Mouse (Mus musculus) midbrain, embryonic 14.5 days (tissue): ENCODE results near the gene Cbr3. TPM values are rescaled to one million over a fixed set of nuclear protein-coding genes. Genes with fewer than 3 reads are reported as not detected.

Experiments used
- ATAC-seq: fragments of 200-750 bp; cut with Nextera tagmentation; 2 replicates; pipeline ENCODE4 v1.8.0; 2017; ENCODE audit warnings: moderate number of reproducible peaks, moderate library complexity; ENCODE audit not compliant: low FRiP score, low TSS enrichment
- DNase-seq: peaks from one replicate; pipeline ENCODE4 v3.0.0-alpha.2; 2015
- H3K27ac ChIP-seq: fragments of 300-500 bp; sonication (generic); replicated peaks from 2 replicates; pipeline ENCODE4 v1.5.1; 2014; ENCODE audit warnings: mild to moderate bottlenecking, low read depth, low read length, moderate library complexity
- H3K27me3 ChIP-seq: fragments of 300-500 bp; sonication (generic); 2 replicates; pipeline ENCODE4 v1.6.1; 2014; ENCODE audit warnings: low read length, control low read depth, mixed read lengths; ENCODE audit not compliant: control insufficient read depth, insufficient read depth
- H3K36me3 ChIP-seq: fragments of 300-500 bp; sonication (generic); 2 replicates; pipeline ENCODE4 v1.6.1; 2014; ENCODE audit warnings: low read length, control low read depth; ENCODE audit not compliant: control insufficient read depth, insufficient read depth
- H3K4me1 ChIP-seq: fragments of 300-500 bp; sonication (generic); 2 replicates; pipeline ENCODE4 v1.6.1; 2014; ENCODE audit warnings: mild to moderate bottlenecking, antibody characterized with exemption, low read length, control low read depth; ENCODE audit not compliant: control insufficient read depth, insufficient read depth
- H3K4me2 ChIP-seq: fragments of 300-500 bp; sonication (generic); 2 replicates; pipeline ENCODE4 v1.6.1; 2014; ENCODE audit warnings: mild to moderate bottlenecking, low read length, moderate library complexity
- H3K4me3 ChIP-seq: fragments of 300-500 bp; sonication (generic); replicated peaks from 2 replicates; pipeline ENCODE4 v1.5.1; 2014; ENCODE audit warnings: low read depth, low read length
- H3K9ac ChIP-seq: fragments of 300-500 bp; sonication (generic); replicated peaks from 2 replicates; pipeline ENCODE4 v1.6.1; 2014; ENCODE audit warnings: mild to moderate bottlenecking, low read length, moderate library complexity
- H3K9me3 ChIP-seq: fragments of 300-500 bp; sonication (generic); 2 replicates; pipeline ENCODE4 v1.6.1; 2016; ENCODE audit warnings: low read length, control low read depth, mixed read lengths; ENCODE audit not compliant: control insufficient read depth
- WGBS: fragments of 180-500 bp; shearing (Covaris S2); extraction: QIAGEN DNeasy Blood & Tissue Kit; methylation state at CpG from one replicate; pipeline ENCODE4 v1.1.7; 2014; 5-methylcytosine and 5-hydroxymethylcytosine counted together
- polyA plus RNA-seq: library from polyadenylated mRNA; unstranded; fragments of >200 nt; fragmentation: Nextera tagmentation; extraction: Ambion mirVana; gene quantifications from 2 replicates; pipeline ENCODE4 v1.2.1, GENCODE M21; 2014

Gene Cbr3
- polyA plus RNA-seq, 1 experiment from 2014 or later: 1.1 TPM

- Histone ChIP-seq H3K27me3 (no peaks in the 10 kb centered on the region), H3K4me1 (no peaks in the 10 kb centered on the region), H3K36me3 (peaks cover 18% of the 10 kb centered on the region), H3K9me3 (no peaks in the 10 kb centered on the region), H3K9ac (no peak overlapping the region), H3K4me3 (no peak overlapping the region), H3K27ac (no peak overlapping the region), H3K4me2 (no peak overlapping the region)
- DNase-seq (no peak), ATAC-seq (no peak)
- WGBS: 94% methylated on average over 8 of the region's 8 CpGs
Observed at GRCm38 (mm10) chr16:93731310-93731709, 48.3 kb downstream of the Cbr3 start.

DNA sequence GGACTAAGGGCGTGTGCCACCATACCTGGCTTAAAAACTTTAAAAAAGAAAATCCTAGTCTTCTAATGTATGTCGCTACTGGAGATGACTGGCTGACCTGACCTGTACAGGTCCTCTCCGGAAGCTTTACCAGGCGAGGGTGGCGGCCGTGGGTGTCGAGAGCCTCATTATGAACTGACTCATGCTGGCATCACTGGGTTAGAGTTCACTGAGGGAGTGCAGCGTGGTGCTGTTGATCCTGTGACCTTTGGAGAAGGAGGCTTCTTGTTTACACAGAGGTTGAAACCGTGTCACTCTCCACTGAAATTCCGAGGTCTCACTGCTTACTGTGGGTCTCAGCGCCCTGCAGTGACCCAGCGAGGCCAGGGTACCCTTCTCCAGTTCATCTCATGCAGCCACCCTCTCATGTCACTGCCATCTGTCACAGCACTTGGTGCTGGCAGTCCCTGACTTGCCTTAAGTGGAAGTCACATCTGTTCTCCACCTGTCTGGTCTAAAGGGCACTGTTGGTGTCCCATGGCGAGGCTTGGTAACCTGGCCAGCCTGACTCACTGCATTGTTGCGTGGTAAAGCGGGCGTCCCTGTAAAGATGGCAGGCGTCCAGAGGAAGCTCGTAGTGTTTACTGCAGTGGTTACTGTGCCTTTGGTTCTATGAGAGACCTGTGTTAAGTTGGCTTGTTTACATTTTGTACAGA lies 50.0 kb downstream of the Cbr3 start:
- peaks cover 23% of the 10 kb centered on the region for H3K36me3 ChIP-seq
- ATAC-seq (no peak), DNase-seq (no peak)
- H3K4me2 ChIP-seq: no peak overlapping the region
- no peak overlapping the region for H3K4me3 ChIP-seq
- H3K27me3 ChIP-seq: no peaks in the 10 kb centered on the region
- 91% methylated on average over 18 of the region's 18 CpGs for WGBS
- no peaks in the 10 kb centered on the region for H3K9me3 ChIP-seq
- no peak overlapping the region for H3K9ac ChIP-seq
- no peak overlapping the region for H3K27ac ChIP-seq
- no peaks in the 10 kb centered on the region for H3K4me1 ChIP-seq

DNA sequence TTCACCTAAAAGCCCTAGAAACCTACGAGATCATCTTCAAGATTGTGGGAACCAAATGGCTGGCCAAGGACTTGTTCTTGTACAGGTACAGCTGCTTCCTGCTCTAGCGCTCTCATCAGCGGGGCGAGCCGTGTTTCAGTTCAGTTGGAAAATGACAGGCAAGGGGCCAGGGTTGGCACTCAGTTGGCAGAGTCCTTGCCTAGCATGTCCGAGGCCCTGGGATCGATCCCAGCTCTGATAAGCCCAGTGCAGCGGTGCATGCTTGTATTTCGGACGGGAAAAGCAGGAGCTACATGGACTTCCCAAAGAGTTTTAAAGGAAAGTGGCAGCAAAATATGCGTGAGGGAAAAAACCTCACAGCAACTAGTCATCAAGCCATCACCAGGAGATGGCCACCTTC lies 56.2 kb downstream of the Cbr3 start:
- Histone ChIP-seq H3K9ac (no peak overlapping the region), H3K27ac (no peak overlapping the region), H3K4me1 (no peaks in the 10 kb centered on the region), H3K4me3 (no peak overlapping the region), H3K9me3 (no peaks in the 10 kb centered on the region), H3K27me3 (no peaks in the 10 kb centered on the region), H3K4me2 (no peak overlapping the region), H3K36me3 (peaks cover 43% of the 10 kb centered on the region)
- 94% methylated on average over 11 of the region's 11 CpGs for WGBS
- DNase-seq (no peak), ATAC-seq (no peak)

Other genes starting within 250 kb of the Cbr3 start
- 18.7 and 19.0 TPM in 2 replicates for gene Setd4, start 79.2 kb upstream of the Cbr3 start, polyA plus RNA-seq
- gene Cbr1, start 77.4 kb upstream of the Cbr3 start, polyA plus RNA-seq: 137 and 157 TPM in 2 replicates
- not detected in 2 replicates for gene Gm5678, start 55.1 kb upstream of the Cbr3 start, polyA plus RNA-seq
- gene Dop1b, start 28.7 kb downstream of the Cbr3 start, polyA plus RNA-seq: 36.5 and 40.3 TPM in 2 replicates
- gene Morc3, start 148.9 kb downstream of the Cbr3 start, polyA plus RNA-seq: 36.6 and 37.1 TPM in 2 replicates
- gene Chaf1b, start 200.7 kb downstream of the Cbr3 start, polyA plus RNA-seq: 17.3 and 22.1 TPM in 2 replicates